Mouse (Mus musculus): ENCODE results near the gene Phlpp1.

Gene Phlpp1

DNA sequence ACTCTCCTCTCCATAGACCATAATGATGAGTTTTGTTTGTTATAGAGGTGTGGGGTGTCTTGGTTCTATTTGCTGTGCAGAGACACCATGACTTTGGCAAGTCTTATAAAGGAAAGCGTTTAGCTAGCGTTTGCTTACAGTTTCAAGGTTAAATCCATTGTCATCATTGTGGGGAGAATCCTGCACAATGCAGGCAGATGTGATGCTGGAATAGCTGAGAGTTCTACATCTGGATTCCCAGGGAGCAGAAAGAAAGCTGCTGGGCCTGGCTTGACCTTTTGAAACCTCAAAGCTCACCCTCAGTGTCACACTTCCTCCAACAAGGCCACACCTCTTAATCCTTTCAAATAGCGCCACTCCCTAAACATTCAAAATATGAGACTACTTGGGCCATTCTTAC, 7.4 kb upstream of the Phlpp1 start:
- DNase-seq (ENCODE audit: low read depth, low spot score), result no peak

GRCm38 (mm10) chr1:106168001-106168400, 3.6 kb upstream of the Phlpp1 start:
- DNase-seq (ENCODE audit: low read depth, low spot score), result no peak

DNA sequence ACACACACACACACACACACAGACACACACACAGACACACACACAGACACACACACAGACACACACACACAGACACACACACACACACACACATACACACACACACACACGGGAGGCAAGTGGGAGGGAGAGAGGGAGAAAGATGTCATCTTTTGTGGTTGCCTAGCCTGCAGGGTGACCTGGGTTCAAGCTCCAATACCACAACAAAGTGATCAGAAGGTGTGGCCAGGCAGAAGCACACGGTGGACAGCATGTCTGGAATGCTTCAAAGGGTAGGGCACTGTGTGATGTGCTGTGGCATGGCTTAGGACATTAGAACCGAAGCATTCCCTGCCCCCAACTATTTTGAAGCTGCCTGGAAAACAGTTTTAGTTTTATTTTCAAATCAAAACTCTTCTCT, 2.8 kb upstream of the Phlpp1 start:
- DNase-seq (ENCODE audit: low read depth, low spot score), result no peak

- no peak for DNase-seq (ENCODE audit: low read depth, low spot score)
Measured at GRCm38 (mm10) chr1:106169741-106170265, 1.7 kb upstream of the Phlpp1 start.

DNA sequence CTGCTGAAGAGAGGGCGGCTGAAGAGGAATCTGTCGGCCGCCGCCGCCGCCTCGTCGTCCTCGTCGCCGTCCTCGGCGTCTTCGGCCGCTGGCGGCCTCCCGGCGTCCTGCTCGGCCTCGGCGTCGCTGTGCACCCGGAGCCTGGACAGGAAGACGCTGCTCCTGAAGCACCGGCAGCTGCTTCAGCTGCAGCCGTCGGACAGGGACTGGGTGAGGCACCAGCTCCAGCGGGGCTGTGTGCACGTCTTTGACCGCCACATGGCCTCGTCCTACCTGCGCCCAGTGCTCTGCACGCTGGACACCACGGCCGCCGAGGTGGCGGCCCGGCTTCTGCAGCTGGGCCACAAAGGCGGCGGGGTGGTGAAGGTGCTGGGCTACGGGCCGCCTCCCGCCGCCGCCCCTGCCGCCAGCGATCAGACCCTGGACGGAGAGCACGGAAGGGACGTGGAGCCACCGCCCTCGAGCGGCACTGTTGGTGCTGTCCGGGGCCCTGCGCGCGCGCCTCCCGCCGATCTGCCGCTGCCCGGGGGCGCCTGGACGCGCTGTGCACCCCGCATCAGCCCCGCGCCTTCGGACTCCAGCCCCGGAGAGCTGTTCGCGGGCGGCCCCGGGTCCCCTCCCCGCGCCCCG, 864 bp downstream of the Phlpp1 start:
- DNase-seq (ENCODE audit: low read depth, low spot score), result peak; percentile 66

- peak; percentile 47 for DNase-seq (ENCODE audit: low read depth, low spot score)
Measured at GRCm38 (mm10) chr1:106172931-106173371, 1.4 kb downstream of the Phlpp1 start.

- DNase-seq (ENCODE audit: low read depth, low spot score), result peak; percentile 19
Measured at GRCm38 (mm10) chr1:106173621-106174156, 2.1 kb downstream of the Phlpp1 start.

DNA sequence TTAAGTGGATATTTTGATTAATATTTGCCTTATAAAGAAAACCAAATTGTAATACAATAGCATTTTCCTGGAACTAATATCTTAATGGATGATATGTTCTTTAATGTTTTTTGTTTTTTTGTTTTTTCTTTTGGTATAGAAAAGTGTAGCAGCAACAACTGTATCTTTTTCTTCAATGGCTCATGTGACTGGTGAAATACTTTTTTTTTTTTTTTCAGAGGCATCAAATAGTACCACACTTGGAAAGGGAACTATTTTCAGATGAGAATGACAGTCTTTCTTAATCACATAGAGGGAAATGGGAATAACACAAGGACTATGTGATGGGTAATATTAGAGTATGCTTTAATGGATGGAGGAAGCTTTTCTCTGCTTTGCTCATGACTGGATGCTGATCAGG, 3.0 kb downstream of the Phlpp1 start:
- DNase-seq (ENCODE audit: low read depth, low spot score), result no peak

- DNase-seq (ENCODE audit: low read depth, low spot score), result no peak
Measured at GRCm38 (mm10) chr1:106175360-106175759, 3.8 kb downstream of the Phlpp1 start.

- DNase-seq (ENCODE audit: low read depth, low spot score), result no peak
Measured at GRCm38 (mm10) chr1:106176791-106177190, 5.2 kb downstream of the Phlpp1 start.

- no peak for DNase-seq (ENCODE audit: low read depth, low spot score)
Measured at GRCm38 (mm10) chr1:106177868-106178790, 6.6 kb downstream of the Phlpp1 start.

- no peak for DNase-seq (ENCODE audit: low read depth, low spot score)
Measured at GRCm38 (mm10) chr1:106183701-106184100, 12.1 kb downstream of the Phlpp1 start.

GRCm38 (mm10) chr1:106184780-106185460, 13.4 kb downstream of the Phlpp1 start:
- DNase-seq (ENCODE audit: low read depth, low spot score), result no peak

- DNase-seq (ENCODE audit: low read depth, low spot score), result no peak
Measured at GRCm38 (mm10) chr1:106185461-106185924, 13.9 kb downstream of the Phlpp1 start.

DNA sequence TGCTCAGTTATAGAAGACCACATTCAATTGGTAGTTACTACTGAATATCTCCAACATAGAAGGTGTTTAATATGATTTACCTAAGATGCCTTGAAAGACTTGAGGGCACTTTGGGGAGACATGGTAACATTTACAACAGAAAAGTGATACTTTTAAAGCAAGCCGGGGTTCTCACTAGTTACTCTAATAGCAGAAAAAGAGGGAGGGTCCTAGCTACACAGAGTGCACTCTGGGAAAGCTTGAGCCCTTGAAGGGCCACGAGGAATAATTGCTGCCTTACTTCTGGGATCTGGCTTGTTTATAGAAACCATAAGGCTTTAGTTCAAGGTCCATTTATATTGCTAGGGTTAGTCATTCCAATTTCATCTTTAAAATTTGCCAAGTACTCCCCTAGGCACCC, 14.5 kb downstream of the Phlpp1 start:
- DNase-seq (ENCODE audit: low read depth, low spot score), result no peak

- DNase-seq (ENCODE audit: low read depth, low spot score), result peak; percentile 16
Measured at GRCm38 (mm10) chr1:106187480-106187879, 15.9 kb downstream of the Phlpp1 start.

DNA sequence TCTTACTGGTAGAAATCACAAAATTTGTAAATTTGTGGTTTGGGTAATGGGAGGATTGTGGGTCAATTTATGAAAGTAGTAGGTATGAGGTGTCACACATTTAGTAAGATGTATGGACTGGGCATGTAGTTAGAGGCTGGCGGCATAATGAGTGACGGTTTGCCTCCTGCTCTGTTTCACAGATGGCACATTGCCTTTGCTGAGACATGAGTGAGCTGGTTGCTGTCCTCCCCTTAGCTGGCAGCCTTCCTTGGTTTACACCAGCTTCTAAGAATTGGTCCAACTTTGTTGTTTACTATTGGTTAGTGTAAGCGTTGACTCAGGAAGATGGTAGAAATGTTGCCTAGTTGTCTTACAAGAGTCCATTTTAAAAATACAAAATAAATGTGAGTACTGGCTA, 17.2 kb downstream of the Phlpp1 start:
- DNase-seq (ENCODE audit: low read depth, low spot score), result no peak

DNA sequence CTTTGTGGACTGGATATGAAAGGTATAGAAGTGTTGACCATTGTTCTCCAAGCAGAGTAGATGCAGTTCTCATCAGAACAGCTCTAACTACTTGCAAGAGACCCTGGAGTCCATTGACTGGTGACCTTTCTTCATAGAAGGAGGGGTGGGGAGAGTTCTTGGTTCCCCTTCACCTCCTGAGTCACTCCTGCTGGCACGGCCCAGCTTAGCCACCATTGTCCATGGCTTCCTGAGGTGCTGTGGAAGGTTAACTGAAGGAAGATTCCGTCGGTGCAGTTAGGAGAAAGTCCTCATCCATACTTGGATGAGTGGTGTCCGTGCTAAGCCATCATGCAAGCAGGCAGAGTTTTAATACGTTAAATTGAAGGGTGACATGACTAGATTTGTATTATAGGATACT, 17.8 kb downstream of the Phlpp1 start:
- DNase-seq (ENCODE audit: low read depth, low spot score), result no peak

- DNase-seq (ENCODE audit: low read depth, low spot score), result no peak
Measured at GRCm38 (mm10) chr1:106190695-106191094, 19.1 kb downstream of the Phlpp1 start.

DNA sequence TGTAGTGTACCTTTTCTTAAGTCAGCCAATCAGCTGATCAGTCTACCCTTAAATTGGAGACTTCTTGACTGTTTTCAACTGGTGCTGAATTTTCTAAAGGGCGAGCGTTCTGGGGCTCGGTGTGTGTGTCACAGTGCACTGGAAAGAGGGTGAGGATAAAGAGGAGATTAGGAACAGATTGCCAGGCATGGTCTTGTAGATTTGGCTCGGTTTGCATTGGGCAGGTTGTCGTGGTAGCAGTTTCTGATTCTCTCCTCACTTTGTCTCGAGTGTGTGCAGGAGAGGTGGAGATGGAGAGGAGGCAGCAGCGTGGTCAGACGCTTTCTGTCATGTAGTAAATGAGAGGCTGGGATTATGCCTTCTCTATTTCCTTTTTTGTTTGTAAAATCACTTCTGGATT, 20.3 kb downstream of the Phlpp1 start:
- no peak for DNase-seq (ENCODE audit: low read depth, low spot score)

- no peak for DNase-seq (ENCODE audit: low read depth, low spot score)
Measured at GRCm38 (mm10) chr1:106192864-106193470, 21.4 kb downstream of the Phlpp1 start.
